Mouse (Mus musculus) intestine, embryonic 14.5 days (tissue): ENCODE measurements at regions not wholly inside any gene's neighbourhood (a gene's known extent, or its start where the extent isn't known, plus 50 kb on each side); places are given as distances from the start of the nearest gene placed in this dataset.

Source experiments
- ATAC-seq: fragments of 200-750 bp; cut with Nextera tagmentation; replicated peaks from 2 replicates; pipeline ENCODE4 v1.8.0; 2017; ENCODE audit warnings: low read depth, moderate number of reproducible peaks, moderate TSS enrichment, moderate library complexity; ENCODE audit not compliant: low FRiP score, low TSS enrichment
- DNase-seq: peaks from one replicate; pipeline ENCODE4 v3.0.0-alpha.2; 2018; ENCODE audit warnings: low spot score
- H3K27ac ChIP-seq: fragments of 300-500 bp; sonication (generic); 2 replicates; pipeline ENCODE4 v1.5.1; 2014; ENCODE audit warnings: low read depth, mild to moderate bottlenecking, control low read depth
- H3K27me3 ChIP-seq: fragments of 300-500 bp; sonication (generic); replicated peaks from 2 replicates; pipeline ENCODE4 v1.6.1; 2014; ENCODE audit warnings: low read length, control low read depth; ENCODE audit not compliant: control insufficient read depth, insufficient read depth
- H3K36me3 ChIP-seq: fragments of 300-500 bp; sonication (generic); 2 replicates; pipeline ENCODE4 v1.6.1; 2014; ENCODE audit warnings: low read length, control low read depth; ENCODE audit not compliant: control insufficient read depth, insufficient read depth
- H3K4me1 ChIP-seq: fragments of 300-500 bp; sonication (generic); replicated peaks from 2 replicates; pipeline ENCODE4 v1.6.1; 2014; ENCODE audit warnings: low read length, control low read depth, mixed read lengths; ENCODE audit not compliant: control insufficient read depth, insufficient read depth
- H3K4me2 ChIP-seq: fragments of 300-500 bp; sonication (generic); 2 replicates; pipeline ENCODE4 v1.6.1; 2014; ENCODE audit warnings: low read length
- H3K4me3 ChIP-seq: fragments of 300-500 bp; sonication (generic); 2 replicates; pipeline ENCODE4 v1.5.1; 2014; ENCODE audit warnings: low read depth, low read length, control low read depth, mixed read lengths
- H3K9ac ChIP-seq: fragments of 300-500 bp; sonication (generic); 2 replicates; pipeline ENCODE4 v1.6.1; 2014; ENCODE audit warnings: mild to moderate bottlenecking, low read length
- H3K9me3 ChIP-seq: fragments of 300-500 bp; sonication (generic); 2 replicates; pipeline ENCODE4 v1.6.1; 2016; ENCODE audit warnings: low read length, control low read depth; ENCODE audit not compliant: control insufficient read depth
- WGBS: fragments of 180-500 bp; shearing (Covaris S2); extraction: QIAGEN DNeasy Blood & Tissue Kit; methylation state at CpG from one replicate; pipeline ENCODE4 v1.1.7; 2014; 5-methylcytosine and 5-hydroxymethylcytosine counted together

DNA sequence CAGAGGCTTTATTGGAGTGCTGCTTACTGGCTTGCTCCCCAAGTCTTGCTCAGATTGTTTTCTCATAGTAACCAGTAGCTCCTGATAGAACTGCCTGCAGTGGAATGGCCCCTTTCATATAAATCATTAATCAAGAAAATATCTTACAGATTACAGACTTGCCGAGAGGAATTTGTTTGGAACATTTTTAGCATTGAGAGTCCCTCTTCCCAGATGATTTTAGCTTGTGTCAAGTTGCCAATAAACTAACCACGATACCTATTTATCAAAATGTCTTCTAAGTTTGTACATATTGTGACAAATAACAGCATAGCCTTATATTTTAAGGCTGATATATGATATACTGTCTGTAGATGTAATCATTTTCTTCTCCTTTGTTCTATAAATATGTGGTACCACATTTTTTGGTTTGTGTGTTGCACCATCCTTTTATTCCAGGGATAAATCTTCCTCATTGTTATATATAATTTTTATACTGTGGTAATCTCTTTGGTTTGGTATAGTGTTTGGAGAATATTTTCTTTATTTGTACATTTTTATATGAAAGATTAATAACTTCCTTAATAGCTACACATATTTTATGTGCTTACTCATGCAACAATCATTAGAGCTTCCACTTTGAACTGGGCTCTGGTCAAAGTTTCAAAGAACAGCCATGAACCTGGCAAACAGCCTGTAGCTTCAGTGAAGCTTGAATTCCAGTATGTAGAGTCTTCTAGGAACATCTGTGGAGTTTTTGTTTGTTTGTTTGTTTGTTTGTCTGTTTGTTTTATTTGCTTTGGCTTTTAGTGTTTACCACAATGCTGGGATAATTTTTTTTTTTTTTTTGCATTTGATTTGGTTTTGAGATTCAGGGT, 153.1 kb upstream of the Marcks start:
- no peak for DNase-seq
- WGBS, result 64% methylated on average over 2 of the region's 2 CpGs

DNA sequence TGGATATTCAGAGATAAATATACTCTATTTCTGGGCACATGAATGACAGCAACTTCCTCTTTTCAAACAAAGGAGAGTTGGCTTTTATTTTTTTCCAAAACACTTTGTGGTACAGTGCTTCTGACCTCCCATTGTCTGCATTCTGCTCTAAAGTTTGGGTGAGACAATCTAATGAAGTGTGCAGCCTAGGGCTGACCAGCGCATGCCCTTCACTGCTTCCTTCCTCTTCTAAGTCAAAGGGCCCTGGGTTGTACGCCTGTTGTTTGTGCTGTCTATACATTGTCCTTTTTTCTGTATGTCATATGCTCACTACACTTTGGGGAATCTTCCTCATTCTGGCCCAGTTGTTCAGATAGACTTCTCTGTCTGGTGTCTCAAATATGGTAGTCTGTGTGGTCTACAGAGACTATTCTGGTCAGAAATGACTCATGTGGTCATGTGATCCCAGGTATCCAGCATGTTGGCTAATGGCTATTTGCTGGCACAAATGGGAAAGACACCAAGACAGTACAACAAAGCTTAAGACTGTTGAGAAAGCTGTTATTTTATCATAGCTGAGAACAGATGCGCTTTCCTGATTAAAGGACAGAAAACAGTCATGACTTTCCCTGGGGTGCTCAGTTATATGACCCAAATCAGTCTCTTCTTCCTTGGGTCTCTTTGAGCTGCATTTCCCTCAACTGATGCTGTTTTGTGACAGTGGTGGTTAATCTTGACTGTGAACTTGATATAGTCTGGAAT, 151.4 kb upstream of the Marcks start:
- H3K9me3 ChIP-seq, result 0 out of 2 replicates have a peak, but pooled peaks cover 3% of the 10 kb centered on the region

More for the DNA sequence above, 153.1 kb upstream of the Marcks start:
- Histone ChIP-seq H3K27me3 (no peaks in the 10 kb centered on the region), H3K9me3 (0 out of 2 replicates have a peak, but pooled peaks cover 3% of the 10 kb centered on the region), H3K4me3 (no peak overlapping the region), H3K36me3 (no peaks in the 10 kb centered on the region), H3K4me2 (no peak overlapping the region), H3K27ac (no peak overlapping the region), H3K4me1 (no peaks in the 10 kb centered on the region), H3K9ac (no peak overlapping the region)
- ATAC-seq, result no peak

DNA sequence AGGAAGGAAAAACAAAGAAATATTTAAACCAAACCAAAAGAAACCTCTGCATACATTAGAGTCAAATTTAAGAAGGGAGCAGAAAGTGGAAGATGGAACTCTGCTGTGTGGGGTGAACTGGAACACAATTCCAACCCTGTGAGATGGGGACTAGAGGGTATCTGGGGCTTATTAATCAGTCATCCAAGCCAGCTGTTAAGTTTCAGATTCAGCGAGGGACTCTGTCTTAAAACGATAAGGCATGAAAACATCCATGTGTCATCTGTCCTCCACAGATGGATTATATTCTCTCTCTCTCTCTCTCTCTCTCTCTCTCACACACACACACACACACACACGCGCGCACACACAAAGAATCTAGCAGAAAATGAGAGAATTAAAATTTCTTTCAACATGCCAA, 147.6 kb upstream of the Marcks start:
- no peak overlapping the region for H3K4me2 ChIP-seq
- H3K27ac ChIP-seq, result no peak overlapping the region
- DNase-seq (no peak), ATAC-seq (no peak)
- H3K4me1 ChIP-seq, result no peaks in the 10 kb centered on the region
- H3K9ac ChIP-seq, result no peak overlapping the region
- H3K9me3 ChIP-seq, result 0 out of 2 replicates have a peak, but pooled peaks cover under 1% of the 10 kb centered on the region
- no peaks in the 10 kb centered on the region for H3K27me3 ChIP-seq
- 63% methylated on average over 5 of the region's 5 CpGs for WGBS
- no peak overlapping the region for H3K4me3 ChIP-seq
- H3K36me3 ChIP-seq, result no peaks in the 10 kb centered on the region

More for the DNA sequence above, 151.4 kb upstream of the Marcks start:
- no peaks in the 10 kb centered on the region for H3K36me3 ChIP-seq
- ATAC-seq, result no peak
- no peak overlapping the region for H3K4me2 ChIP-seq
- H3K4me1 ChIP-seq, result no peaks in the 10 kb centered on the region
- no peaks in the 10 kb centered on the region for H3K27me3 ChIP-seq
- 90% methylated on average over 3 of the region's 3 CpGs for WGBS
- no peak overlapping the region for H3K4me3 ChIP-seq
- no peak overlapping the region for H3K9ac ChIP-seq
- no peak overlapping the region for H3K27ac ChIP-seq
- DNase-seq, result no peak

DNA sequence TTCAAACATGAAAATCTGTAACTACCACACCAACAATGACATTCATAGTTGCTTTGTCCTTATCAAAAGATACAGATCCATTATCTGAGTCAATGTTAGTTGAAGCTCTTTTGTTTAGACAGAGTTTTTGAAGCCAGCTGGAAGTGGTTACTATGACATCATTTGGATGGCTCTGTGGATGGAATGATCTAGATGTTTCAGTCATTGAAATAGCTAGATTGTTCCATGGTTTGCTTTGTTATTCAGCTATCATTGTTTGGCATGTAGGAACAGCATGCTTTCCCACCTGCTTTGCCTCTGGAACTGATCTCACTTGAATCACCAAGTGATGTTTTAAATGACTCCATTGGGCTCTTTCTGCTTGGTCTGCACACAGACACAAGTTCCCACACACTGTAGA, 144.2 kb upstream of the Marcks start:
- Histone ChIP-seq H3K4me2 (no peak overlapping the region), H3K27me3 (no peaks in the 10 kb centered on the region), H3K36me3 (no peaks in the 10 kb centered on the region), H3K4me1 (no peaks in the 10 kb centered on the region; the same call in 1 of the 2 replicates), H3K9ac (no peak overlapping the region), H3K27ac (no peak overlapping the region), H3K4me3 (no peak overlapping the region), H3K9me3 (no peaks in the 10 kb centered on the region)
- ATAC-seq (no peak), DNase-seq (no peak)

DNA sequence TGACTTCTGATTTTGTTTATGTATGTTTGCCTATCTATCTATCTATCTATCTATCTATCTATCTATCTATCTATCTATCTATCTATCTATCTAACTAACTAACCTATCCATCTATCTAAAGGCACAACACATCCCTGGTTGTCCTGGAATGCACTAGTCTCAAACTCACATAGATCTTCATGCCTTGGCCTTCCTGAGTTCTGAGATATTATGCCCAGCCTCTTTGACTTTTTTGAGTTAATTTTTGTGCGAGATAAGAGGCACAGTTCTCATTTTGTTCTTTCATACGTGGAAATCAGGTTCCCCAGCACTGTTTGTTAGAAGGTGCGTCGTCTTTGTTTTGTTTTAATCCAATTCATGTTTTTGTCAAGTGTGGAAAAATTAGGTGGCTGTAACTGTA, 142.1 kb upstream of the Marcks start:
- Histone ChIP-seq H3K4me1 (no peaks in the 10 kb centered on the region; the same call in 1 of the 2 replicates), H3K27ac (no peak overlapping the region), H3K4me2 (no peak overlapping the region), H3K27me3 (no peaks in the 10 kb centered on the region), H3K9ac (no peak overlapping the region), H3K4me3 (no peak overlapping the region), H3K9me3 (no peaks in the 10 kb centered on the region), H3K36me3 (no peaks in the 10 kb centered on the region)
- no peak for DNase-seq
- no peak for ATAC-seq
- WGBS, result 85% methylated on average over 4 of the region's 4 CpGs

DNA sequence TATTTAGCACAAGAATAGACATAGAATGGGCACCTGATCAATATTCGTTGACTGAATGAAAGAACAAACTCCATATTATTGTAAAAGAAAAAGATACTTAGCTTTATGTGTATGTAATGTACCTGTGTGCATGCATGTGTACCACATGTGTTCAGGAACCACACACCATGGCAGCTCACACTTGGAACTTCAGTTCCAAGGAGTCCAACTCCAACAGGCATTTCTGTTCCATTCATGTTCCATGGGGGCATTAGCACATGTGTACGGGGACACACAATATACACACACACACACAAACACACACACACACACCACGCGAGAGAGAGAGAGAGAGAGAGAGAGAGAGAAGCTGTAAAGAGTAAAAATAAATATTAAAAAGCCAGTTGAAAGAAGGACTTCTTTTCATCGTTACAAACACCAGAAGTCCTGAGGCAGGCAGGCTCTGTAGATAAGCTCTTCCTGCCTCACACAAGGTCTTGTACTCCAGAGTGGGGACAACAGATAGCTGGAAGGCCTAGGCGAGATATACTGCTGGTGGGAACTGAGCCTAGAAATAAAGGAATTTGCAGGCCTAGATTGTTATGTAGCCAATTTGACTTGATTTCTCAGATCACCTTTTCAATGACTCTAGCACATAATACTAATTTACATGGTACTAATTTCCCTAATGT, 141.6 kb upstream of the Marcks start:
- WGBS, result 80% methylated on average over 6 of the region's 6 CpGs
- no peaks in the 10 kb centered on the region for H3K36me3 ChIP-seq
- no peak overlapping the region for H3K4me3 ChIP-seq
- no peaks in the 10 kb centered on the region for H3K27me3 ChIP-seq
- no peaks in the 10 kb centered on the region; the same call in 1 of the 2 replicates for H3K4me1 ChIP-seq
- no peak overlapping the region for H3K9ac ChIP-seq
- H3K27ac ChIP-seq, result no peak overlapping the region
- no peaks in the 10 kb centered on the region for H3K9me3 ChIP-seq
- no peak for ATAC-seq
- no peak overlapping the region for H3K4me2 ChIP-seq
- no peak for DNase-seq

DNA sequence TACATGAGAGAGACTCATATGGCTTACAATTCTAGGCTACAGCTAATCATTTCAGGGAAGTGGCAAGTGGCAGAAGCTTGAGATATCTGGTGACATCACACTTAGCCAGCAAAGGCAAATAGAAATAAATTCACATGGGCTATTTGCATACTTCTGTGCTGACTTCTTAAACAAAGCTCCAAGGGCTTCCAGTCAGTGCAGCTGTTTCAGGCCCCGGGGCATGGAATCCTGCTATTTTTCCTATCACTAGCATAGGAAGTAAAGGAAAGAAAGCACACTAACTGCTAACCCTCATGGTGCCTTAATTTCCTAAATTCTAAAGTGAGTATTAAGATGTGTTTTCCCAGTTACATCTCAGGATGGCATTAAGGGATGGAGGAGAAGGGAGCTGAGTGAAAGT, 140.6 kb upstream of the Marcks start:
- DNase-seq, result no peak
- no peaks in the 10 kb centered on the region for H3K27me3 ChIP-seq
- H3K27ac ChIP-seq, result peak overlapping the region; percentile 16; the same call in 1 of the 2 replicates
- no peaks in the 10 kb centered on the region; the same call in 1 of the 2 replicates for H3K4me1 ChIP-seq
- no peaks in the 10 kb centered on the region for H3K9me3 ChIP-seq
- H3K4me2 ChIP-seq, result no peak overlapping the region
- H3K4me3 ChIP-seq, result no peak overlapping the region
- H3K9ac ChIP-seq, result no peak overlapping the region
- WGBS, result 19% methylated on average over 1 of the region's 1 CpGs
- no peaks in the 10 kb centered on the region for H3K36me3 ChIP-seq
- no peak for ATAC-seq

DNA sequence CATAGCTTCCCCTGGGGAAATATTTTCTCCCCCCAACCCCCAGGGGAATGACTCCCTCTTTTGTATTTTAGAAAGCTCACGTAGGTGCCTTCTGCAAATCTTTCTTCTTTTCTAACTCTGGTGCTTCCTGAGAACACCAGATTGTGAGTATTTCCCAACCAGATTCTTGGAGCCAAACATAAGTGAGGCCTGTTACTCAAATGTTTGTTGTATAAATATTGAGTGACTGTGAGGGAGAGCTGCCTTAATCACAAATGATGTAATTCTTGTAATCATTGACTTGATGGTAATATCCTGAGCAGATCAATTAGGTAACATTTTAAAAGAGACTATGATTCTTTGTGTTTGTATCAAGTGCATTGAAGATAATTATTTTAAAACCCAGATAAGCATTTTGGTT, 137.1 kb upstream of the Marcks start:
- no peaks in the 10 kb centered on the region for H3K36me3 ChIP-seq
- no peak for DNase-seq
- no peak overlapping the region for H3K27ac ChIP-seq
- WGBS, result 89% methylated on average over 1 of the region's 1 CpGs
- H3K4me2 ChIP-seq, result no peak overlapping the region
- no peak overlapping the region for H3K9ac ChIP-seq
- no peaks in the 10 kb centered on the region for H3K9me3 ChIP-seq
- ATAC-seq, result no peak
- no peak overlapping the region for H3K4me3 ChIP-seq
- H3K4me1 ChIP-seq, result no peaks in the 10 kb centered on the region; the same call in 1 of the 2 replicates
- no peaks in the 10 kb centered on the region for H3K27me3 ChIP-seq
